Mouse (Mus musculus) hindbrain, postnatal 0 days (tissue): ENCODE measurements around the gene F3. TPM values are rescaled to one million over a fixed set of nuclear protein-coding genes. Genes with fewer than 3 reads are reported as not detected.

ENCODE experiments used
- ATAC-seq: fragments of 200-750 bp; cut with Nextera tagmentation; 2 replicates; pipeline ENCODE4 v1.8.0; 2017; ENCODE audit warnings: mild to moderate bottlenecking, moderate TSS enrichment, moderate library complexity
- DNase-seq: peaks from one replicate; pipeline ENCODE4 v3.0.0-alpha.2; 2015; ENCODE audit warnings: low spot score
- H3K27ac ChIP-seq: fragments of 300-500 bp; sonication (generic); 2 replicates; pipeline ENCODE4 v1.5.1; 2014; ENCODE audit warnings: mild to moderate bottlenecking
- H3K27me3 ChIP-seq: fragments of 300-500 bp; sonication (generic); 2 replicates; pipeline ENCODE4 v1.6.1; 2014; ENCODE audit warnings: low read length, mixed read lengths; ENCODE audit not compliant: insufficient read depth
- H3K36me3 ChIP-seq: fragments of 300-500 bp; sonication (generic); 2 replicates; pipeline ENCODE4 v1.6.1; 2014; ENCODE audit warnings: low read length, mixed read lengths; ENCODE audit not compliant: insufficient read depth
- H3K4me1 ChIP-seq: fragments of 300-500 bp; sonication (generic); 2 replicates; pipeline ENCODE4 v1.6.1; 2014; ENCODE audit warnings: antibody characterized with exemption, low read length, mixed read lengths; ENCODE audit not compliant: insufficient read depth
- H3K4me2 ChIP-seq: fragments of 300-500 bp; sonication (generic); 2 replicates; pipeline ENCODE4 v1.6.1; 2014; ENCODE audit warnings: low read depth, mild to moderate bottlenecking, low read length, moderate library complexity, mixed read lengths
- H3K4me3 ChIP-seq: fragments of 300-500 bp; sonication (generic); 2 replicates; pipeline ENCODE4 v1.5.1; 2014; ENCODE audit warnings: low read length
- H3K9ac ChIP-seq: fragments of 300-500 bp; sonication (generic); replicated peaks from 2 replicates; pipeline ENCODE4 v1.6.1; 2014; ENCODE audit warnings: mild to moderate bottlenecking, low read length, moderate library complexity, mixed read lengths
- H3K9me3 ChIP-seq: fragments of 300-500 bp; sonication (generic); 2 replicates; pipeline ENCODE4 v1.6.1; 2016; ENCODE audit warnings: low read length, mixed read lengths
- CTCF ChIP-seq: IDR thresholded peaks from 2 replicates; pipeline ENCODE4 v1.5.1; 2016; ENCODE audit warnings: antibody characterized with exemption, control low read depth, low read depth
- whole genome bisulfite sequencing: fragments of 180-500 bp; shearing (Covaris S2); extraction: QIAGEN DNeasy Blood & Tissue Kit; methylation state at CpG from one replicate; pipeline ENCODE4 v1.1.7; 2014; 5-methylcytosine and 5-hydroxymethylcytosine counted together
- polyA plus RNA-seq: library from polyadenylated mRNA; unstranded; fragments of >200 nt; fragmentation: Nextera tagmentation; extraction: Ambion mirVana; gene quantifications from 2 replicates; pipeline ENCODE4 v1.2.1, GENCODE M21; 2015
- total RNA-seq: library from RNA; depleted of rRNA; stranded (reverse); fragments of >200 nt; gene quantifications from 2 replicates; pipeline ENCODE4 v1.2.3, GENCODE M21; 2014

The F3 gene
- total and polyA plus RNA-seq, 2 experiments from 2014 or later = 12.0 to 15.2 TPM

DNA sequence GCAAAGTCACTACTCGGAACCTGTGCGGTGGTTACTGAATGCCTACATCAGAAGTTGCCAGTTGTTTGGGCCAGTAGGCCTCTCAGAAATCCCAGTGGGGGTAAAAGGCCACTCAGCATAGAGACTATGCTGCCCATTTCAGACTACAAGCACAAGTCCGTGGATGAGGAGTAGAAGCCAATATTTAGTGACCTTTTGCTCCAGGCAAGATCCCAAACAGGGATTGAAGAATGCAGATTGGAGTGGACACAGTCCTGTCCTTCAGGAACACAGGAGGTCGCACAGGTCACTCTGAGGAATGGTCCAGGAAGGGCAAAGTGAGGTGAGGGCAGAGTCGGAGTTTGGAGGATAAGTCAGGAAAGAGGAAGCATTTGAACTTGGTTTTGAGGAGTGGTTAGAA is 29.6 kb upstream of the F3 start:
- no peak overlapping the region for H3K4me2 ChIP-seq
- H3K27ac ChIP-seq = no peak overlapping the region
- no peaks in the 10 kb centered on the region for H3K9me3 ChIP-seq
- WGBS = 89% methylated on average over 5 of the region's 5 CpGs
- no peak for ATAC-seq
- no peaks in the 10 kb centered on the region for H3K36me3 ChIP-seq
- no peaks in the 10 kb centered on the region for H3K27me3 ChIP-seq
- no peak overlapping the region for H3K9ac ChIP-seq
- no peak for DNase-seq
- H3K4me3 ChIP-seq = no peak overlapping the region
- TF ChIP-seq CTCF = no peak
- H3K4me1 ChIP-seq = no peaks in the 10 kb centered on the region

DNA sequence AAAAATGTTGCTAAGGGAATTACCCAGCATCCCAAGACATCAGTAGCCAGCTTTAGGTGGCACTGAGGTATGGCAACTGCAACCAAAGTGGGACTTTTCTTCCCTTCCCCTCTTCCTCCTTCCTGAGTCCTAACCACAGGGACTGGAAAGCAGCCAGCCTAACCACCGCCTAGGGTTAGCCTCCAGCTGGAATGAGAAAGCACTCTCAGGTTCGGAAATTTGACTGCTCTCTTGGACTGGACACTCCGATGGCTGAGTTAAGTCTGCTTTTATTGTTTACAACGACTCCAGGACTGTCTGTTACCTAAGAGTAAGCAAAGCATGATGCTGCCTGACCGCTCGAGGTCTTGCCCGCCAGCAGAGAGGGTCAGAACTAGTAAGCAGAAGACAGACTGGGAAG is 26.2 kb upstream of the F3 start:
- H3K4me2 ChIP-seq = no peak overlapping the region
- 76% methylated on average over 7 of the region's 7 CpGs for WGBS
- no peak overlapping the region for H3K9ac ChIP-seq
- H3K4me1 ChIP-seq = peaks cover 15% of the 10 kb centered on the region; the same call in 1 of the 2 replicates
- H3K27ac ChIP-seq = no peak overlapping the region
- H3K27me3 ChIP-seq = no peaks in the 10 kb centered on the region
- DNase-seq = no peak
- ATAC-seq = no peak
- no peaks in the 10 kb centered on the region for H3K36me3 ChIP-seq
- no peaks in the 10 kb centered on the region for H3K9me3 ChIP-seq
- H3K4me3 ChIP-seq = no peak overlapping the region
- TF ChIP-seq CTCF = no peak

DNA sequence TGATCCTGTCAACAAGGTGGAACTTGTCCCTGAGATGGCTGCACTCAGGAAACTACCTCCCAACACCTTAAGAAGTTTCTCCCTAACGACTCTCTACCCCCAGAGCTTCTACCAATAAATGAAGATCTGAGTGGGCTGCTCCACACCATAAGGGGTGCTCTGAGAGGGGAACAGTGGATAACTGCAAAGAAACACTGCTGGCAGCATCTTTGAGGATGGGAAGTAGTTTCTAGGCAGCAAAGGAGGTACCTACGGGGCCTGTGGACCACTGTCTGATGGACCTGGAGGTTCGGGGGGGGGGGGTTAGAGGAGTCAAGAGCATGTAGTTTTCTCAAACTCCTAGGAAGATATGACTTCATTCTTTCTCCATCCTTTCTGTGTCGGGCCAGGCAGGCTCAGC is 23.9 kb upstream of the F3 start:
- ATAC-seq (no peak), DNase-seq (no peak)
- H3K9me3 ChIP-seq = no peaks in the 10 kb centered on the region
- H3K27me3 ChIP-seq = no peaks in the 10 kb centered on the region
- no peaks in the 10 kb centered on the region for H3K36me3 ChIP-seq
- peaks cover 15% of the 10 kb centered on the region; the same call in 1 of the 2 replicates for H3K4me1 ChIP-seq
- 65% methylated on average over 4 of the region's 4 CpGs for WGBS
- H3K9ac ChIP-seq = no peak overlapping the region
- H3K4me3 ChIP-seq = no peak overlapping the region
- no peak overlapping the region for H3K4me2 ChIP-seq
- no peak for TF ChIP-seq CTCF
- H3K27ac ChIP-seq = peak overlapping the region; percentile 84; the same call in 1 of the 2 replicates

DNA sequence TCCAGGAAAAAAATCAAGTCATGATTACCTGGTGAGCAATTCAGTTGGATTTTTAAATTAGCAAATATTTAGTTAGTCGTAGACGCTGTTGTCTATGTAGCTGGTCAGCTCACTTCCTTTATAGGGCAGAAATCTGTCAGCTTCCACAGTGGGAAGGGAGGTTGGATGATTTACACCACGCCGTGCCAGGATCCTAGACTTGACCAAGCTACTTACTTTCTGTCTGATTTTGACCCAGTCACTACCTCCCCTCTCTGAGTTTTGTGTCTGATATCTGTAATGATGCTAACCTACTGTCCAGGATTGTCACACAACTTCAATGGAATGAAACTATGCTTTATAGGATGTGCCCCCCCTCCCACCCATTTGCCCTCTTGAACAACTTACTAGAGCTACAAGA is 23.5 kb upstream of the F3 start:
- DNase-seq = no peak
- WGBS = 37% methylated on average over 4 of the region's 4 CpGs
- H3K36me3 ChIP-seq = no peaks in the 10 kb centered on the region
- peak; percentile 25 for ATAC-seq
- no peaks in the 10 kb centered on the region for H3K27me3 ChIP-seq
- no peaks in the 10 kb centered on the region for H3K9me3 ChIP-seq
- no peak for TF ChIP-seq CTCF
- H3K4me2 ChIP-seq = peak overlapping the region; percentile 42
- H3K4me3 ChIP-seq = no peak overlapping the region
- H3K27ac ChIP-seq = peak overlapping the region; percentile 84
- peaks cover 15% of the 10 kb centered on the region; the same call in 1 of the 2 replicates for H3K4me1 ChIP-seq
- H3K9ac ChIP-seq = no peak overlapping the region

DNA sequence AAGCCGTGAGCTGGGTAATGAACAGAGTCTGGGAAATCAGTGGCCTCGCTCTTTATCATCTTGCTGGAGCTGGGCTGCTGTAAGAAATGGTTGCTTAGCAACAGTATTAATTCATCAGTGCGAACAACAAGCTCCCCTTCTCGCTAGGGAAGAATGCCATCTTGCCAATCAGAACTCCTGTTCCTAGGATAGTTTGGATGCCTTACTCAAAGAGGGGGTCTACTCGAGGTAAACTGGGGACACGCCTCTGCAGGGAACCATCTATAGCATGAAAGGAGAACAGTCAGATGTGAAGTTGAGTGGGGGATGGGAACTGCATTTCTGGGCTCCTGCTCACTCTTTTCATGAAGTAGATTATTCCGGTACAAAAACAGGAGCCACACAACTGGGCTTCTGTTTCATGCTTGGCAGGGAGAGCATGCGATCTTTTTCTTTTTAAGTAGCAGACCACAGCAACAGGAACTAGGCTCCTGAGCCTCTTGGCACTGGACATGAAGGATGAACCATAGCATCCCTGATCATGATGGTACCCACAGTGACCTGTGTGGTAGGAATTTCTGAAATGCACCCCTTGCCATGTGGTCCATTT is 22.9 kb upstream of the F3 start:
- H3K27ac ChIP-seq = peak overlapping the region; percentile 84
- ATAC-seq (peak; percentile 94), DNase-seq (peak; percentile 89)
- WGBS = 9% methylated on average over 8 of the region's 8 CpGs
- peak overlapping the region; percentile 42 for H3K4me2 ChIP-seq
- TF ChIP-seq CTCF = no peak
- no peaks in the 10 kb centered on the region for H3K27me3 ChIP-seq
- no peak overlapping the region for H3K9ac ChIP-seq
- no peaks in the 10 kb centered on the region for H3K9me3 ChIP-seq
- H3K4me1 ChIP-seq = peaks cover 15% of the 10 kb centered on the region; the same call in 1 of the 2 replicates
- no peak overlapping the region for H3K4me3 ChIP-seq
- no peaks in the 10 kb centered on the region for H3K36me3 ChIP-seq

DNA sequence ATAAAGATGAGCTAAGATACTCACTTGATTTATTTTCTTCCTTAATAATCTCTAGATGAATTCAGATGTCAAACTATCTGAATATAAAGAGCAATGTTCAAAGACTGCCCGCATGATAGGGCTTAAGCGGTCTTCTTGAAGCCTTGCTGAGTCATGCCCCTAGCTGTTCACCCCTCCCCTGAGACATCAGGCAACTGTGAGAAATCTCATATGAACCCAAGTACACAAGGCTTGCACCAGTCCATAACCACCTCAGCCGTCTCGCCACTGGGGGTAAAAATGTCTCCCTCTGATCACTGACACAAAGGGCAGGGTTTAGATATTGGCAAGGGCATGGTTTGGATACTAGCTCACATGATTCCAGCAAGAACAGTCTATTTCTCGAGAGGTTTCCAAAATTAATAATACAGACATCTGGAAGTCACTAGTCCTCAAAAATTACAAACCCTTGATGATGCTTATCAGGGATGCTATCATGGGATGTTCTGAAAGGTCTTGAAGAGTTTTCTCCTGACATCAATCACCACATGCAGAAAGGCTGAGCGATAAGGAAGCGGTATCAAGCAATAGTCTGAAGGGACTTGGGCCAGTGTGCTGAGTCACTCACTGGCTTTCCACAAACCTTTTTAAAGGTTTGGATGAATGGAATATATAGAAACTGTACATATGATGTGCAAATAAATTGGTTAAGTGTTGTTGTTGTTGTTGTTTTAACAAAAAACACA is 20.0 kb upstream of the F3 start:
- H3K36me3 ChIP-seq = no peaks in the 10 kb centered on the region
- no peak for ATAC-seq
- H3K9ac ChIP-seq = no peak overlapping the region
- no peak for TF ChIP-seq CTCF
- DNase-seq = no peak
- H3K4me2 ChIP-seq = no peak overlapping the region
- WGBS = 83% methylated on average over 7 of the region's 7 CpGs
- H3K4me1 ChIP-seq = peaks cover 15% of the 10 kb centered on the region; the same call in 1 of the 2 replicates
- no peaks in the 10 kb centered on the region for H3K27me3 ChIP-seq
- H3K4me3 ChIP-seq = no peak overlapping the region
- H3K9me3 ChIP-seq = no peaks in the 10 kb centered on the region
- no peak overlapping the region for H3K27ac ChIP-seq

DNA sequence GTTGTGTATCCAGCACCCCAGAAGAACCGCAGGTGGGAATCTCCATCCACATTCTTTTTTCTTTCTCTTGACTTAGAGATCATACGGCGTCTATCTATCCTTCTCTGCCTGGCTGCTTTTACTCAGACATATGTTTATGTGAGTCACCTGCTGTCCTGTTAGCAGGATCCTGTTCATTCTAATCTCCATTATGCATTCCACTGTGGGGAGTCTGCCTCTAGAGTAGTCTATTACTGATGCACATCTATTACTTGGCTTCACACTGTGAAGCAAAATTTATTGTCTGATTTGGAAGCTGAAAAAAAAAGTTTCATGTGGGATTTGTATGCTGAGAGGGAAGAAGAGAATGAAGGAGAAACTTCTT is 19.5 kb upstream of the F3 start:
- Histone ChIP-seq H3K4me3 (no peak overlapping the region), H3K36me3 (no peaks in the 10 kb centered on the region), H3K9ac (no peak overlapping the region), H3K4me1 (peaks cover 15% of the 10 kb centered on the region; the same call in 1 of the 2 replicates), H3K4me2 (no peak overlapping the region), H3K27me3 (no peaks in the 10 kb centered on the region), H3K9me3 (no peaks in the 10 kb centered on the region), H3K27ac (no peak overlapping the region)
- WGBS = 49% methylated on average over 3 of the region's 3 CpGs
- ATAC-seq (no peak), DNase-seq (no peak)
- TF ChIP-seq CTCF = no peak
